Mouse (Mus musculus) limb, embryonic 11.5 days (tissue): ENCODE measurements around the gene Zswim9. TPM values are rescaled to one million over a fixed set of nuclear protein-coding genes. Genes with fewer than 3 reads are reported as not detected.

Source experiments
- ATAC-seq: fragments of 200-750 bp; cut with Nextera tagmentation; 2 replicates; pipeline ENCODE4 v1.8.0; 2017; ENCODE audit warnings: low read depth; ENCODE audit not compliant: insufficient number of reproducible peaks, low FRiP score, low TSS enrichment
- DNase-seq: peaks from one replicate; pipeline ENCODE4 v3.0.0-alpha.2; 2015; ENCODE audit warnings: low spot score
- H3K27ac ChIP-seq: fragments of 300-500 bp; sonication (generic); replicated peaks from 2 replicates; pipeline ENCODE4 v1.5.1; 2014; ENCODE audit warnings: low read depth, mild to moderate bottlenecking, low read length
- H3K27me3 ChIP-seq: fragments of 300-500 bp; sonication (generic); 2 replicates; pipeline ENCODE4 v1.6.1; 2014; ENCODE audit warnings: mild to moderate bottlenecking, low read length, mixed read lengths; ENCODE audit not compliant: control insufficient read depth, insufficient read depth
- H3K36me3 ChIP-seq: fragments of 300-500 bp; sonication (generic); 2 replicates; pipeline ENCODE4 v1.6.1; 2014; ENCODE audit warnings: mild to moderate bottlenecking, low read length, moderate library complexity, mixed read lengths; ENCODE audit not compliant: control insufficient read depth, insufficient read depth
- H3K4me1 ChIP-seq: fragments of 300-500 bp; sonication (generic); 2 replicates; pipeline ENCODE4 v1.6.1; 2014; ENCODE audit warnings: low read length, mixed read lengths; ENCODE audit not compliant: control insufficient read depth, insufficient read depth
- H3K4me2 ChIP-seq: fragments of 300-500 bp; sonication (generic); 2 replicates; pipeline ENCODE4 v1.6.1; 2014; ENCODE audit warnings: low read depth, mild to moderate bottlenecking, moderate library complexity; ENCODE audit not compliant: severe bottlenecking
- H3K4me3 ChIP-seq: fragments of 300-500 bp; sonication (generic); 2 replicates; pipeline ENCODE4 v1.5.1; 2014; ENCODE audit warnings: low read depth, low read length
- H3K9ac ChIP-seq: fragments of 300-500 bp; sonication (generic); 2 replicates; pipeline ENCODE4 v1.6.1; 2014; ENCODE audit warnings: mild to moderate bottlenecking, low read length
- H3K9me3 ChIP-seq: fragments of 300-500 bp; sonication (generic); 2 replicates; pipeline ENCODE4 v1.6.1; 2016; ENCODE audit warnings: low read length; ENCODE audit not compliant: control insufficient read depth
- WGBS: fragments of 180-500 bp; shearing (Covaris S2); extraction: QIAGEN DNeasy Blood & Tissue Kit; methylation state at CpG from one replicate; pipeline ENCODE4 v1.1.7; 2014; 5-methylcytosine and 5-hydroxymethylcytosine counted together
- polyA plus RNA-seq: library from polyadenylated mRNA; unstranded; fragments of >200 nt; fragmentation: Nextera tagmentation; extraction: Ambion mirVana; gene quantifications from 2 replicates; pipeline ENCODE4 v1.2.1, GENCODE M21; 2014

Zswim9 gene
- polyA plus RNA-seq, 1 experiment from 2014 or later: 5.1 TPM

DNA sequence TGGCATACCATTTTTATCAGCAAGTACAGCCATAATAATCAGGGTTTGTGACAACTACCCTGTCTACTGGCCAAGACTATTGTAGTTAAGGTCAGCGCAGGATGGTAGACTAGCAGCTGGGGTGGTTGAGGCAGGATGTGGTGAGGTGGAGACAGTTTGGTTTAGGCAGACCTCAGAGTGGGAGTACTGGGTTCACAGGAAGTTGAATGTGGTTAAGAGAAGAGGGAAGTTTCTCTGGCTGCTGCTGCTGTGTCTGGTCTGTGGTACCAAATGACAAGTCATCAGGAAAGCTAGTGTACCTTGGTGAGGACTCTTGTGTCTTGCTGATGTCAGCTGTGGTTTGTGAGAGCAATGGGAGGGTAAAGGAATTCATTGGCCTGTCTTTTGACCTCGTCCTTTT is 24.3 kb upstream of the Zswim9 start:
- DNase-seq (no peak), ATAC-seq (no peak)
- Histone ChIP-seq H3K4me3 (no peak overlapping the region), H3K9ac (no peak overlapping the region), H3K4me1 (no peaks in the 10 kb centered on the region), H3K9me3 (no peaks in the 10 kb centered on the region), H3K27me3 (no peaks in the 10 kb centered on the region), H3K36me3 (peaks cover 53% of the 10 kb centered on the region), H3K27ac (no peak overlapping the region), H3K4me2 (no peak overlapping the region)
- 86% methylated on average over 2 of the region's 2 CpGs for WGBS

- H3K4me3 ChIP-seq: no peak overlapping the region
- ATAC-seq: no peak
- DNase-seq: no peak
- no peaks in the 10 kb centered on the region for H3K4me1 ChIP-seq
- no peak overlapping the region for H3K4me2 ChIP-seq
- no peak overlapping the region for H3K27ac ChIP-seq
- no peaks in the 10 kb centered on the region for H3K9me3 ChIP-seq
- H3K27me3 ChIP-seq: no peaks in the 10 kb centered on the region
- 88% methylated on average over 1 of the region's 1 CpGs for WGBS
- H3K9ac ChIP-seq: no peak overlapping the region
- peaks cover 51% of the 10 kb centered on the region for H3K36me3 ChIP-seq
These were observed 23.1 kb upstream of the Zswim9 start for GRCm38 (mm10) chr7:13301643-13302042.

- H3K27me3 ChIP-seq: no peaks in the 10 kb centered on the region
- no peaks in the 10 kb centered on the region for H3K9me3 ChIP-seq
- H3K36me3 ChIP-seq: peaks cover 49% of the 10 kb centered on the region
- H3K4me1 ChIP-seq: no peaks in the 10 kb centered on the region
- no peak overlapping the region for H3K9ac ChIP-seq
- no peak for ATAC-seq
- H3K4me2 ChIP-seq: no peak overlapping the region
- no peak overlapping the region for H3K27ac ChIP-seq
- no peak overlapping the region for H3K4me3 ChIP-seq
- no peak for DNase-seq
- WGBS: 92% methylated on average over 5 of the region's 5 CpGs
These were observed 20.3 kb upstream of the Zswim9 start for GRCm38 (mm10) chr7:13298821-13299220.

DNA sequence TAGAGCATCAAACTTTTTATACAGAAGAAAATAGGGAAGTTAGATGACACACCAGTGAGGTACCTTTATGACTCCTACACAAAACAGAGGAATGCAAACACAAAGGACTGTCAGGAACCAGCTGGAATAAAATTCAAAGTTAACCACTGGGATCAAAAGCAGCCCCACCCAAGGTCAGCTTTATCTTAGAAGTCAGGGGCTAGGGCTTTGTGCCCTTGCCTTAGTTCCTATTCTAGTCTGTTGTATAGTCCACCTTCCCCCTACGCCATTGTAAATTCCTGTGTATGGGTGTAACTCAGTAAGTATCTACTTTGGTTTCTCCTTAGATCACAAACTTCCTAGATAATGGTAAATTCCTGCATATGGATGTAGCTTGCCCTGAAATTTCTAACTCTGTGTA is 19.1 kb upstream of the Zswim9 start:
- no peak overlapping the region for H3K27ac ChIP-seq
- DNase-seq: no peak
- no peak overlapping the region for H3K4me2 ChIP-seq
- H3K4me1 ChIP-seq: no peaks in the 10 kb centered on the region
- ATAC-seq: no peak
- H3K9me3 ChIP-seq: no peaks in the 10 kb centered on the region
- WGBS: 90% methylated on average over 1 of the region's 1 CpGs
- H3K9ac ChIP-seq: no peak overlapping the region
- no peaks in the 10 kb centered on the region for H3K27me3 ChIP-seq
- H3K36me3 ChIP-seq: peaks cover 47% of the 10 kb centered on the region
- H3K4me3 ChIP-seq: no peak overlapping the region

- WGBS: 95% methylated on average over 7 of the region's 7 CpGs
- no peak for DNase-seq
- Histone ChIP-seq H3K27ac (no peak overlapping the region), H3K9me3 (no peaks in the 10 kb centered on the region), H3K27me3 (no peaks in the 10 kb centered on the region), H3K9ac (no peak overlapping the region), H3K36me3 (peaks cover 42% of the 10 kb centered on the region), H3K4me3 (no peak overlapping the region), H3K4me1 (no peaks in the 10 kb centered on the region), H3K4me2 (no peak overlapping the region)
- no peak for ATAC-seq
These were observed 16.7 kb upstream of the Zswim9 start for GRCm38 (mm10) chr7:13295256-13295655.

DNA sequence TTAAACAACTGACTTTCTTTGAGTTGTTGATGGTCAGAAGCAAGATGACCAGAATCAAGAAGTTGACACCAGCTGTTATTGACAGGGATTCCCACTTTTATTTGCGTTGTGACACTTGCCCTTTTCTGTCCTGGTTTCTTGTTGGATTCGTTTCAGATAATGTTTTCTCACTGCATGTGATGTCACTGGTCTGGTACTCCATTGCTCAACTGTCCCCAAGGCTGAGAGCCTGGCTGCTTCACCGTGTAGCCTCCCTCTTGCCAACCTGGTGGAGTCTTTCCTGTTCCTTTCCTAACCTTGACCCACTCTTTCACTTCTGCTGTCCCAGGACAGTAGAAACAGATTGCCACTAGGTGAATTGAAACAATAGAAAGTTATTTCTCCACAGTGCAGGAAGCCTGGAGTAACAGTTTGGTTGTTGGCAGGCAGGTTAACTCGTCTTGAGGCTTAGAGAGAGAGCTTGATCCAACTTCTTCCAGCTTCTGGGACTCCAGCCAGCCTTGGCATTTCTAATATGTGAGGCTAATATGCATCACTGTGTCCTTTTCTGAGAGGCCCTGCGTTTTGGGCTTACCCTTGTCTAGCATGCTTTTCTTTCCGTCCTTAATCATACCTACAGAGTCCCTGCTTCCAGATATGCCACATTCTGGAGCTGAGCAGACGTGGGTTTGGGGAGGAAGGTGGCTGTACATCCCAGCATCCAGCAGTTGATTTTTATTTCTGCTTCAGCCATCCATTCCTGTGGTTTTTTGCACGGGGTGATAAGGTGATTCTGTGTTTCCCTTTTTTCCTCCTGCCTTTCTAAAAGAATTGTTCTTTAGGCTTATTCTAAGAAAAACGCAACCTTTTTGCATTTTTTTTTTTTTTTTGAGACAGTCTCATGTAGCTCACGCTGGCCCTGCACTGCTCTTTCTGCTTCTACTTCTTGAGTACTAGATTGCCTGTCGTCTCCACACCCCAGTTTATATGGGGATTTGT is 15.6 kb upstream of the Zswim9 start:
- Histone ChIP-seq H3K9ac (no peak overlapping the region), H3K4me2 (no peak overlapping the region), H3K36me3 (peaks cover 38% of the 10 kb centered on the region), H3K9me3 (no peaks in the 10 kb centered on the region), H3K4me3 (no peak overlapping the region), H3K27ac (no peak overlapping the region), H3K4me1 (no peaks in the 10 kb centered on the region), H3K27me3 (no peaks in the 10 kb centered on the region)
- DNase-seq: no peak
- no peak for ATAC-seq
- 91% methylated on average over 11 of the region's 11 CpGs for WGBS

- 87% methylated on average over 2 of the region's 2 CpGs for WGBS
- Histone ChIP-seq H3K36me3 (peaks cover 31% of the 10 kb centered on the region), H3K4me3 (no peak overlapping the region)
These were observed 12.8 kb upstream of the Zswim9 start for GRCm38 (mm10) chr7:13291370-13291769.

DNA sequence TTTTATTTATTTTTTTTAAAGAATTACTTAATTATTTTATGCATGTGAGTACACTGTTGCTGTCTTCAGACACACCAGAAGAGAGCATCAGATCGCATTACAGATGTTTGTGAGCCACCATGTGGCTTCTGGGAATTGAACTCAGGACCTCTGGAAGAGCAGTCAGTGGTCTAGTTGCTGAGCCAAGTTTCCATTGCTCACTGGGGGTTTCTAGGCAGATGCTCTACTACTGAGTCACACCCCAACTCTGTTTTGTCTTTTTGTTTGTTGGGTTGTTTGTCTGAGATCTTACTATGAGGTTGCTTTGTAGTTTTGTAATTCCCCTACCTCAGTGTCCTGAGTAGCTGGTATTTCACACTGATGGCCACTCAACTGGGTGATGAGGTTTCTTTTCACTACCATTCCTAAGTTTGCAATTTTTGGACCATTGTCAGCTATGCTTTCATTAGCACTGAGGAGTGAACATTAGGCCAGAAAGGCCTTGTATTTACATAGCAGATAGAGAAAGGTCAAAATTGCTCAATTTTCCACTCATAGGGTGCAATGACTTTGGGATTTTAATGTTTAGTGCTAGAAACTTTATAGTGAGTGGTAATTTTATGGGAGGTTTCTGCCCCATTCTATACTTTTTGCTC is 11.6 kb upstream of the Zswim9 start:
- WGBS: 96% methylated on average over 1 of the region's 1 CpGs
- H3K4me1 ChIP-seq: no peaks in the 10 kb centered on the region
- H3K27me3 ChIP-seq: no peaks in the 10 kb centered on the region

More at GRCm38 (mm10) chr7:13291370-13291769, 12.8 kb upstream of the Zswim9 start:
- H3K9me3 ChIP-seq: no peaks in the 10 kb centered on the region
- ATAC-seq (no peak), DNase-seq (no peak)
- H3K27me3 ChIP-seq: no peaks in the 10 kb centered on the region
- no peak overlapping the region for H3K4me2 ChIP-seq
- no peak overlapping the region for H3K27ac ChIP-seq
- H3K9ac ChIP-seq: no peak overlapping the region
- no peaks in the 10 kb centered on the region for H3K4me1 ChIP-seq

More for the DNA sequence above, 11.6 kb upstream of the Zswim9 start:
- H3K4me2 ChIP-seq: no peak overlapping the region
- no peak overlapping the region for H3K9ac ChIP-seq
- ATAC-seq: no peak
- H3K9me3 ChIP-seq: no peaks in the 10 kb centered on the region
- H3K4me3 ChIP-seq: no peak overlapping the region
- peaks cover 26% of the 10 kb centered on the region for H3K36me3 ChIP-seq
- no peak overlapping the region for H3K27ac ChIP-seq
- DNase-seq: no peak
